Mouse (Mus musculus): ENCODE data around the gene Gm20661.
"Not testable (repeated sequence)": the region's sequence is repeated elsewhere in the genome, so short reads cannot be mapped to it uniquely, and the experiment has no call there.

Gene Gm20661

GRCm38 (mm10) chr9:108001922-108002770, 19.3 kb downstream of the Gm20661 start, which contains the start of gene Ip6k1:
Gene Ip6k1 (plus strand): TSS chr9:108002501.
- peak; percentile 98 for ATAC-seq (ENCODE audit: low TSS enrichment)

GRCm38 (mm10) chr9:108002778-108003530, 20.1 kb downstream of the Gm20661 start:
- peak; percentile 28 for ATAC-seq (ENCODE audit: low TSS enrichment)

- ATAC-seq (ENCODE audit: low TSS enrichment) = no peak
Observed at GRCm38 (mm10) chr9:108003531-108003890, 20.7 kb downstream of the Gm20661 start.

- no peak for ATAC-seq (ENCODE audit: low TSS enrichment)
Observed at GRCm38 (mm10) chr9:108008041-108008440, 25.2 kb downstream of the Gm20661 start.

- no peak for ATAC-seq (ENCODE audit: low TSS enrichment)
Observed at GRCm38 (mm10) chr9:108010385-108010784, 27.5 kb downstream of the Gm20661 start.

- ATAC-seq (ENCODE audit: low TSS enrichment) = not testable (repeated sequence)
Observed at GRCm38 (mm10) chr9:108013577-108013976, 30.7 kb downstream of the Gm20661 start.

GRCm38 (mm10) chr9:108017127-108017526, 34.3 kb downstream of the Gm20661 start:
- ATAC-seq (ENCODE audit: low TSS enrichment) = peak; percentile 98

GRCm38 (mm10) chr9:108020741-108021140, 37.9 kb downstream of the Gm20661 start:
- no peak for ATAC-seq (ENCODE audit: low TSS enrichment)

- no peak for ATAC-seq (ENCODE audit: low TSS enrichment)
Observed at GRCm38 (mm10) chr9:108023216-108023615, 40.4 kb downstream of the Gm20661 start.

- ATAC-seq (ENCODE audit: low TSS enrichment) = no peak
Observed at GRCm38 (mm10) chr9:108026584-108026983, 43.7 kb downstream of the Gm20661 start.

- ATAC-seq (ENCODE audit: low TSS enrichment) = no peak
Observed at GRCm38 (mm10) chr9:108027867-108028266, 45.0 kb downstream of the Gm20661 start.

- ATAC-seq (ENCODE audit: low TSS enrichment) = no peak
Observed at GRCm38 (mm10) chr9:108032126-108032525, 49.3 kb downstream of the Gm20661 start.

- no peak; the same call in 1 of the 2 replicates for ATAC-seq (ENCODE audit: low TSS enrichment)
Observed at GRCm38 (mm10) chr9:108035331-108036156, 52.7 kb downstream of the Gm20661 start.
